Mouse (Mus musculus) stomach, adult 2 months (tissue): ENCODE data around the gene Alg1. TPM values are rescaled to one million over a fixed set of nuclear protein-coding genes. Genes with fewer than 3 reads are reported as not detected.

ENCODE experiments used
- polyA plus RNA-seq: library from polyadenylated mRNA; depleted of rRNA; stranded (reverse); fragments of >200 nt; gene quantifications from 2 replicates; pipeline ENCODE4 v1.2.3, GENCODE M21; 2012; rRNA removed

Alg1 gene
- polyA plus RNA-seq, result 30.5 and 34.3 TPM in 2 replicates

GRCm38 (mm10) chr16:5233418-5234313, at the start of gene Alg1:
TSS of gene Alg1 (plus strand) at chr16:5233621.

GRCm38 (mm10) chr16:5203668-5204433, 29.6 kb upstream of the Alg1 start, which contains the start of gene Nagpa:
TSS of gene Nagpa (minus strand) at chr16:5204012.

GRCm38 (mm10) chr16:5222140-5222539, 11.3 kb upstream of the Alg1 start, which contains the start of gene AU021092:
TSS of gene AU021092 (minus strand) at chr16:5222299.

GRCm38 (mm10) chr16:5255779-5256496, 22.5 kb downstream of the Alg1 start, which contains the start of gene Eef2kmt:
TSS of gene Eef2kmt (minus strand) at chr16:5255983.

Other genes with a start within 250 kb of the Alg1 start
- gene Sept12, start 235.8 kb upstream of the Alg1 start, polyA plus RNA-seq, result 0.03 TPM in 1 of 2 replicates, not detected in the other
- gene Smim22, start 226.3 kb upstream of the Alg1 start, polyA plus RNA-seq, result 98.1 and 104 TPM in 2 replicates
- 42.3 and 42.8 TPM in 2 replicates for gene Rogdi, start 220.1 kb upstream of the Alg1 start, polyA plus RNA-seq
- 21.3 and 30.1 TPM in 2 replicates for gene Glyr1, start 183.8 kb upstream of the Alg1 start, polyA plus RNA-seq
- gene Ubn1, start 183.6 kb upstream of the Alg1 start, polyA plus RNA-seq, result 8.1 and 10.6 TPM in 2 replicates
- 7.8 and 7.9 TPM in 2 replicates for gene Ppl, start 101.2 kb upstream of the Alg1 start, polyA plus RNA-seq
- 0.20 and 0.35 TPM in 2 replicates for gene Sec14l5, start 86.5 kb upstream of the Alg1 start, polyA plus RNA-seq
- 21.5 and 29.7 TPM in 2 replicates for gene Nagpa, start 29.6 kb upstream of the Alg1 start, polyA plus RNA-seq
- 7.0 and 11.1 TPM in 2 replicates for gene AU021092, start 11.3 kb upstream of the Alg1 start, polyA plus RNA-seq
- 31.3 and 31.8 TPM in 2 replicates for gene Eef2kmt, start 22.4 kb downstream of the Alg1 start, polyA plus RNA-seq